8 mouse cellular contexts compared by ENCODE assay signal in genomic region chr16:20805086-20805485, GRCm38 (mm10).
DNase-seq lines count a peak whose midpoint lies in the region; ATAC-seq and TF ChIP-seq lines count a peak whose summit lies in the region.

No protein-coding gene starts in this region.

- no peaks in the 10 kb centered on the region for H3K9me3 ChIP-seq in embryonic facial prominence, embryonic 15.5 days (replicated peaks)
- no peaks in the 10 kb centered on the region for H3K9me3 ChIP-seq in intestine, embryonic 15.5 days
- H3K9me3 ChIP-seq in neural tube, embryonic 11.5 days (ENCODE audit: control insufficient read depth, low read length), result no peaks in the 10 kb centered on the region

- H3K4me1 ChIP-seq in embryonic facial prominence, embryonic 15.5 days, result peaks cover 21% of the 10 kb centered on the region
- peaks cover 15% of the 10 kb centered on the region; the same call in 1 of the 2 replicates for H3K4me1 ChIP-seq in intestine, embryonic 15.5 days (replicated peaks)
- peaks cover 7% of the 10 kb centered on the region; the same call in 1 of the 2 replicates for H3K4me1 ChIP-seq in neural tube, embryonic 11.5 days (ENCODE audit: control insufficient read depth, insufficient read depth, low read length)

- peak overlapping the region; percentile 63; the same call in 1 of the 2 replicates for H3K27ac ChIP-seq in left cerebral cortex, adult 2 months
- peak overlapping the region; percentile 71 for H3K27ac ChIP-seq in embryonic facial prominence, embryonic 15.5 days (replicated peaks)
- 0 out of 2 replicates have a peak overlapping the region, but pooled peaks have one; percentile 48 for H3K27ac ChIP-seq in intestine, embryonic 15.5 days
- H3K27ac ChIP-seq in neural tube, embryonic 11.5 days (ENCODE audit: low read depth, low read length), result no peak overlapping the region

- TF ChIP-seq CTCF in left cerebral cortex, adult 2 months (IDR thresholded peaks at IDR 0.05), result no peak

- DNase-seq in left cerebral cortex, adult 2 months (ENCODE audit: extremely low spot score in 1 of 2, low spot score in 2 of 2), result no peak
- DNase-seq in left cerebral cortex, adult 18-20 months (ENCODE audit: low spot score in 2 of 2), result no peak
- peak; percentile 37 for DNase-seq in neural tube, embryonic 11.5 days (ENCODE audit: low spot score)
- DNase-seq in frontal cortex, postnatal 14 days (ENCODE audit: low spot score in 2 of 2), result no peak
- no peak for DNase-seq in left cerebral cortex, postnatal 25 days (ENCODE audit: low spot score in 2 of 2)
- DNase-seq in gastrocnemius, postnatal 25 days, result no peak

- intact Hi-C loops in left cerebral cortex, adult 2 months (cut with DNase I), result loop anchor here (10.0 kb wide), 1 partner anchor 390 kb away; no protein-coding TSS in a partner anchor
- intact Hi-C loops in left cerebral cortex, postnatal 25 days (cut with DNase I), result loop anchor here (2.0 kb wide), 1 partner anchor 92 kb away; no protein-coding TSS in a partner anchor

- ATAC-seq in embryonic facial prominence, embryonic 15.5 days (ENCODE audit: insufficient number of reproducible peaks, low FRiP score, low TSS enrichment, low read depth), result peak; percentile 7; the same call in 1 of the 2 replicates
- ATAC-seq in intestine, embryonic 15.5 days, result peak; percentile 37; the same call in 1 of the 2 replicates
- ATAC-seq in neural tube, embryonic 11.5 days (ENCODE audit: insufficient read depth, low FRiP score, low TSS enrichment), result 0 out of 2 replicates have a peak, but pooled peaks have one; percentile 24

- no peaks in the 10 kb centered on the region for H3K36me3 ChIP-seq in embryonic facial prominence, embryonic 15.5 days
- no peaks in the 10 kb centered on the region for H3K36me3 ChIP-seq in intestine, embryonic 15.5 days
- H3K36me3 ChIP-seq in neural tube, embryonic 11.5 days (ENCODE audit: control insufficient read depth, insufficient read depth, low read length), result no peaks in the 10 kb centered on the region

- H3K27me3 ChIP-seq in embryonic facial prominence, embryonic 15.5 days, result no peaks in the 10 kb centered on the region
- no peaks in the 10 kb centered on the region for H3K27me3 ChIP-seq in intestine, embryonic 15.5 days (replicated peaks)
- no peaks in the 10 kb centered on the region for H3K27me3 ChIP-seq in neural tube, embryonic 11.5 days (ENCODE audit: control insufficient read depth, insufficient read depth, low read length)

- H3K4me3 ChIP-seq in left cerebral cortex, adult 2 months, result peak overlapping the region; percentile 37; the same call in 1 of the 2 replicates
- peak overlapping the region; percentile 40 for H3K4me3 ChIP-seq in embryonic facial prominence, embryonic 15.5 days (replicated peaks)
- H3K4me3 ChIP-seq in intestine, embryonic 15.5 days (replicated peaks), result no peak overlapping the region
- H3K4me3 ChIP-seq in neural tube, embryonic 11.5 days (ENCODE audit: low read depth, low read length), result no peak overlapping the region

- no peak overlapping the region for H3K9ac ChIP-seq in embryonic facial prominence, embryonic 15.5 days
- H3K9ac ChIP-seq in intestine, embryonic 15.5 days, result no peak overlapping the region
- peak overlapping the region; percentile 58; the same call in 1 of the 2 replicates for H3K9ac ChIP-seq in neural tube, embryonic 11.5 days (ENCODE audit: low read length)

- peak overlapping the region; percentile 65 for H3K4me2 ChIP-seq in embryonic facial prominence, embryonic 15.5 days (replicated peaks)
- peak overlapping the region; percentile 72; the same call in 1 of the 2 replicates for H3K4me2 ChIP-seq in intestine, embryonic 15.5 days (replicated peaks)
- H3K4me2 ChIP-seq in neural tube, embryonic 11.5 days (ENCODE audit: low read depth), result peak overlapping the region; percentile 68

- 13% methylated on average over 6 of the region's 6 CpGs for WGBS in embryonic facial prominence, embryonic 15.5 days
- 28% methylated on average over 6 of the region's 6 CpGs for WGBS in intestine, embryonic 15.5 days
- 12% methylated on average over 6 of the region's 6 CpGs for WGBS in neural tube, embryonic 11.5 days

Comparison
In these comparisons a context has a peak if more than half of its experiments do, and no peak if none do; other contexts are left out.
1. H3K4me3 ChIP-seq: peak in left cerebral cortex, adult 2 months (single experiment) and embryonic facial prominence, embryonic 15.5 days (single experiment); none in intestine, embryonic 15.5 days (single experiment) and neural tube, embryonic 11.5 days (single experiment).
2. Peak in every context shown above with its lines, with median percentiles within 50 percentile points of each other: ATAC-seq and H3K4me2 ChIP-seq.